Mouse (Mus musculus) cerebral cortex, adult 2 months (tissue): ENCODE data around the gene Ncbp1.

Experiments used
- WGBS: fragments of 180-500 bp; shearing (Covaris S2); methylation state at CpG from one replicate; pipeline ENCODE4 v1.1.7; 2018; 5-methylcytosine and 5-hydroxymethylcytosine counted together

Gene Ncbp1

DNA sequence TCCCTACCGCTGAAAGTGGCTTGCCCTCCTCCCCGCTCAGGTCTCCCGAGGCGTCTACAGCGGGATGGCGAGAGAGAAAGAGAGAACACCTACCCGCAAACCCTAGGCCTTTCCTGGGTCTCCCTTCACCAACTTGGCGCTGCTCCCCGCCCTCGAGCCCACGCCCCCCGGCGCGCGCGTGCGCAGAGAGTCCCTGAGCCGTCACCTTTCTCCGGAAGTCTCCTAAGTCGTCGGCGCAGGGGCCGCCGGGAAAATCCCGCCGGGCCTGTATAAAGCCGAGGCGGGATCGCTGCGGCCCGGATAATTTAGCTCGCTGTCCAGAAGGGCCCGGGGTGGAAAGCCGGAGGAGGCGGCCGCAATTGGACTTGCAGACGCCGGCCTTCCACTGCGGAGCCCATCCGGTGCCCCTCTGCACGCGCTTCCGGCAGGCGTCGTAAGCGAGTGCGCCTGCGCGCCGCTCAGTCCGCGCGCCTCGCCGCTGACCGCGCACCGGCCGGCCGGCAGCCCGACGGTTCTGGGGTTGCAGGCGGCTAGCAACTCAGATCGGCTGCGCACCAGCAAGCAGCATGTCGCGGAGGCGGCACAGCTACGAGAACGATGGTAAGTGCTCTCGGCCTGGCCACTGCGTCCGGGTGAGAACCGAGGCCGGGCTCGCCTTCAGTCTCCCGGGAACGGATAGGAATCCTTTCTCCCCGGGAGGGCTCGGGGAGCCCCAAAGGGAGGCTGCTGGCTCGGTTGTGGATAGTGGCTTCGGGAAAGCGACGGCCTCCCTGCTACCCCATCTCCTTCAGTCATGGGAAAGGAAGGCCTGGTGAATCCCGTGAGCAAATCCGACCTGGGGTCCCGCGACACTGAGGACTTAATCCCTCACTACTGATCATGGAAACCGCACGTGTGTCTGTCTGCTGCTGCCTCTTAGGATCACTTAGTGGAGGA lies at the start of gene Ncbp1, which contains the start of gene Tstd2:
Ncbp1 (plus strand) TSS at position 327 of the 936 bp plus-strand sequence.
Tstd2 (minus strand) TSS at position 408 of the 936 bp plus-strand sequence.
- WGBS: under 1% methylated on average over 88 of the region's 90 CpGs

GRCm38 (mm10) chr4:46089524-46090125 lies 48.8 kb upstream of the Ncbp1 start:
- 52% methylated on average over 14 of the region's 14 CpGs for WGBS

DNA sequence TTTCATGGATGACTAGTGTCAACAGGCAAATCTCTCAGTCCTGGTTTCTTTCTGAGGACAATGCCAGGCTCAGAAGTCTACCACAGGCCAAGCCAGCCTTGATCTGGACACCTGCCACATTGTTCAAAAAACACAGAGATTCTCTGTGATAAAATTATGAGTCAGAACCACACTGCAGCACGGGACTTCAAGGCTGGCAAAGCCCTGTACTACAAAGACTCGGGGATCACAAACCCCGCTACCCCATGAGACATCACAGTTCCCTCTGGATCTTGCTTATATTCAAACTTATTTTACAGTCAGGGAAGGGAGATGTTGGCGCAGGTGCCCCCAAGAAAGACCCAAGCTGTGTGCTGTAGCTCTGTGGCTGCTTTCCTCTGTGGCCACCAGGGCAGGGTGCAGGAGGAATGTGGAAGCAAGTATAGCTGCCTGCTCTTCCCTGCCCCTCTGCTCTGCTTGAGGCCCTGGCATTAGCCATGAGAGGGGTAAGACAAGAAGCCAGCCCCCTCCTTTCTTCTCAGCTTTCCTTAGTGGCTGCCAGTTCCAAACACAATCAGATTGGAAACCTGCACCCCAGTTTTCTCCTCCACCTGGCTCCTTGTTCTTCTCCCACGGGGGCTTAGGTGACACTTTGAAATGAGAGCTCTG lies 45.9 kb upstream of the Ncbp1 start:
- 54% methylated on average over 5 of the region's 5 CpGs for WGBS

GRCm38 (mm10) chr4:46094916-46095825 lies 43.2 kb upstream of the Ncbp1 start:
- WGBS: 47% methylated on average over 15 of the region's 15 CpGs

DNA sequence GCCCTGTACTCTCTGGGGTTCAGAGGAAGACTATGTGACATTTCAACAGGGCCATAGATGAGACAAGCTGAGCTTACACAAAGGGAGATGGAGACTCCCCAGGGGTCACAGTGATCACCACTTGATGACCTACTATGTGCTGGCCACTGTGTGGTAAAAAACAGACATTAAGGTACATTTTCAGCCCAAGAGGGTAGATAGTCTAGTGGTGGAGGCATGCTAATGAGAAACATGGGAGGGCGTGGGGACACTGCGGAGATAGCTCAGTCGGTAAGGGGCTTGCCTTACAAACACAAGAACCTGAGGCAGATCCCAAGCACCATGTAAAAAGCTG lies 42.6 kb upstream of the Ncbp1 start:
- 97% methylated on average over 3 of the region's 3 CpGs for WGBS

GRCm38 (mm10) chr4:46096546-46096945 lies 41.9 kb upstream of the Ncbp1 start:
- WGBS: 98% methylated on average over 7 of the region's 7 CpGs

DNA sequence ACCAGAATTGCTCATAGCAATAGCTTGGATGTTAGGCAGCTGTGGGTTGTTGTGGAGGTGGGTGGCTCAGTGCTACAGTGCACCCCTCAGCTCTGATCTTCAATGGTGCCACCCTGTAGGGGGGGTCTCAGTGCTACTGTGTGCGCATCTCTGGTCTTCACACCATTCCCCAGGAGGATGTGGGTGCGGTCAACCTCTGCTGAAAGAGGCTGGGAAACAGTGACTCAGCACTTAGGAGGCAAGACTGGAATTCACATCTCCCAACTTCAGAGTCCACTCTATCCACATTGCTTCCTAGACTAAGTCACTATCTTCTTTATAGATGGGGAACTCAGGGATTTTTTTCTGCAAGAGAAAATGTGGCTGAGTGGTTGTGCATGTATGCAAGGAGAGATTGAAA lies 40.8 kb upstream of the Ncbp1 start:
- 70% methylated on average over 2 of the region's 2 CpGs for WGBS

GRCm38 (mm10) chr4:46099132-46099531 lies 39.3 kb upstream of the Ncbp1 start:
- WGBS: 82% methylated on average over 9 of the region's 9 CpGs

GRCm38 (mm10) chr4:46100539-46100938 lies 37.9 kb upstream of the Ncbp1 start:
- 75% methylated on average over 7 of the region's 7 CpGs for WGBS

DNA sequence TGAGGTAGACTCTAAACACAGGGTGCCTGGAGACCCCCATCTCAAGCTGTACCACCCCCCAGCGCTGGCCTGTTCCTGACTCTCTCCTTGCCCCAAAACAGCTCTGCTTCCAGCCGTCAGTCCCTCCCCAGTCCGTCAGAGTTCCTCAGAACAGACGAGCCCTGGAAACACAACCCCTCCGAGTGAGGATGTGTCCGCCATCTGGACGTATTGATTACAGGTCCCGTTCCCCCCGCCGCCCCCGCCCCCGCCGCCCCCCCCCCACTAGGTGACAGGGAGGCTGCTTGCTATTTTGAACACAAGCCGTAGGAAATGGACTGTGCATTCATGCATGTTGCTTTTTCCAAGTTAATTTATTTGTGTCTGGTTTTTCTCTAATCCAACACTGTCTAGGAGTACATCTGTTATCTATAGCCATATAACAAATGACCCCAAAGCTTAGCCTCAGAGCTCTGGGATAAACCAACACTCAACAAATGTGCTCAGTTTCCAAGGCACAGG lies 37.2 kb upstream of the Ncbp1 start:
- 30% methylated on average over 14 of the region's 14 CpGs for WGBS

DNA sequence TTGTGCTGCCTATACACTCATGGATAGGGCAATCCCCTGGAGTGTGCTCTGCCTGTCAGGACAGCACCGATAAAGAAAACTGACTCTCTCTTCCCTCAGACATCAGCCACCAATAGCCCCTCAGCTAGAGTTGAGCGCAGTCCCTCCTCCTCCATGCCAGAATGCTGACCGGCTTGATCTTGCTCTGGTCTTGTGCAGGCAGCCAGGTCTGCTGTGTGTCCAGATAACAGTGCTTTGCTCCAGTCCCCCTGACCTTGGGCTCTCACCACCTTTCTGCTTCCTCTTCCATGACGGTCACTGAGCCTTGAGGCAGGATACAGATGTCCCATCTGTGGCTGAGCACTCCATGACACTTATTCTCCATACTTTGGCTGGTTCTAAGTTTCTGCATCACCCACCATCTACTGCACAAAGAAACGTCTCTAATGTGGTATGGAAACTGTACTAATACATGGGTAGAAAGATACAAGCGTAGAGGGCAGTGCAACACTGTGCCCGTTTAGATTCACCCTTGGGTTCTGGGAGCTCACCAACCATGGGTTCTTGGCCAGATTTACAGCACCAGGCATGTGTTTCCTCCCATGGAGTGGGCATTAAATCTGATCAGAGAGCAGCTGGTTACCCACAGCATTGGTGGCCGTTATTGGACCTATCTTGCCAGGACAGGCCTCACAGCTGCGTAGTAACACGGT lies 36.2 kb upstream of the Ncbp1 start:
- 89% methylated on average over 10 of the region's 10 CpGs for WGBS

GRCm38 (mm10) chr4:46110084-46110483 lies 28.3 kb upstream of the Ncbp1 start:
- WGBS: 94% methylated on average over 8 of the region's 8 CpGs

DNA sequence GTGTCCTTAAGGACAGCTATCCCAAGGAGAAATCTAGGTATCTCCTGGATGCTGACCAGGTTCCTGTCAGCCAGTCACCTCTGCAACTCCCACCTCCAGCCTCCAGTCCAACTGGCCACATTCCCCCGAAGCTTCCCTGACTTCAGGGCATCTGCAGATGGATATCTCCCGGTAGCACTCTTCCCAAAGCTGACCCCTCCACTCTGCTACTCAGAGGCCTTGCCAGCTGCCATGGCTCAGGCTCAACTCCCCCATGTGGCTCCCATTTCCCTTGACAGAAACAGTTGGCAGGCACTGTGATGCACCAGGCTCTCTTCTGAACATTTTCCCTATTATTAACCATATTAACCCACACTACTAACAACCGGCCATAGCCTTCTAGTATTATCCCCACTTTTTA lies 27.1 kb upstream of the Ncbp1 start:
- WGBS: 39% methylated on average over 3 of the region's 3 CpGs

GRCm38 (mm10) chr4:46115308-46115707 lies 23.1 kb upstream of the Ncbp1 start:
- 32% methylated on average over 1 of the region's 1 CpGs for WGBS

- WGBS: 67% methylated on average over 10 of the region's 10 CpGs
Observed at GRCm38 (mm10) chr4:46116544-46117175, 21.8 kb upstream of the Ncbp1 start.

GRCm38 (mm10) chr4:46117536-46117935 lies 20.9 kb upstream of the Ncbp1 start:
- 94% methylated on average over 4 of the region's 4 CpGs for WGBS

- 90% methylated on average over 14 of the region's 14 CpGs for WGBS
Observed at GRCm38 (mm10) chr4:46119514-46120094, 18.8 kb upstream of the Ncbp1 start.

DNA sequence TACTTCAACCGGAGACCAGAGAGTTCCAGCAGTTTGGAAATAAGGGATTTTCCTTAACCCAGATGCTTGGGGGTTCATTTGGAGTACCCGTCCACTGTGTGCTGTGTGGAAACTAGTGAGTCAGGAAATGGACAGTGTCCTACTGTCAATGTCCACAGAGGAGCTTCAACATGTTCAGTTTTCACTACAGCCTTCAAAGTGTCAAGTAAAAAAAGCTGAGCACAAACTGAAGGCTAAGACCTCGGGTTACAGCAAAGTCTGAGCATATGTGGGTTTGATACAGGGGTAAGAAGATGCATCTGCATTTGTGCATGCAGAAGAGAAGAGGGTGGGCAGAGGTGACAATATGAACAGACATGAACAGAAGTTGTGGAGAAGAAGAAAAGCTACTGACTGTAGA lies 17.6 kb upstream of the Ncbp1 start:
- 68% methylated on average over 3 of the region's 3 CpGs for WGBS

DNA sequence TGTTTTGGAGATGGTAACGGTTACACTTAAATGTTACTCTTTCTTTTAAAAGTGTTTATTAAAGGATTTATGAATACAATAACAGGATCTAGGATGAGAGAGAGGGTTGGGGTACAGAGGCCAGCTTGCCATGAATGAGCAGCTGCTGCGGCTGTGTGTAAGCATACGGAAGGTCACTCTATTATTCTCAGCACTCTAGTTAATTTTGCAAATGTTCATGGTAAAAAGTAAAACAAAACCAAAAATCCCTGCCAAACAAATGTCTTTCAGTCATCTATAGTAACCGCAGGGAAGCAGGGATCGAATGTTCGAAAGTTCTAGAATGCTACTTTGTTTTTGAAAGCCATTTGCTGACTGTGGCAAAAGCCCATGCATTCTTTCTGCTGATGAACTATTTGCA lies 15.1 kb upstream of the Ncbp1 start:
- 84% methylated on average over 6 of the region's 6 CpGs for WGBS

GRCm38 (mm10) chr4:46126541-46126940 lies 11.9 kb upstream of the Ncbp1 start:
- WGBS: 37% methylated on average over 2 of the region's 2 CpGs
